Mouse (Mus musculus) liver, adult 2 months (tissue): ENCODE measurements around the gene Mrpl49.

Experiments
- CTCF ChIP-seq: fragments of 200-500 bp; IDR thresholded peaks from 2 replicates; pipeline ENCODE4 v1.5.1; 2011; ENCODE audit warnings: low read depth, low read length, control low read depth
- POLR2A ChIP-seq: fragments of 200-500 bp; IDR thresholded peaks from 2 replicates; pipeline ENCODE4 v1.6.1; 2011; ENCODE audit warnings: low read length, control low read depth; ENCODE audit not compliant: insufficient read depth; ENCODE audit errors: extremely low read depth

DNA sequence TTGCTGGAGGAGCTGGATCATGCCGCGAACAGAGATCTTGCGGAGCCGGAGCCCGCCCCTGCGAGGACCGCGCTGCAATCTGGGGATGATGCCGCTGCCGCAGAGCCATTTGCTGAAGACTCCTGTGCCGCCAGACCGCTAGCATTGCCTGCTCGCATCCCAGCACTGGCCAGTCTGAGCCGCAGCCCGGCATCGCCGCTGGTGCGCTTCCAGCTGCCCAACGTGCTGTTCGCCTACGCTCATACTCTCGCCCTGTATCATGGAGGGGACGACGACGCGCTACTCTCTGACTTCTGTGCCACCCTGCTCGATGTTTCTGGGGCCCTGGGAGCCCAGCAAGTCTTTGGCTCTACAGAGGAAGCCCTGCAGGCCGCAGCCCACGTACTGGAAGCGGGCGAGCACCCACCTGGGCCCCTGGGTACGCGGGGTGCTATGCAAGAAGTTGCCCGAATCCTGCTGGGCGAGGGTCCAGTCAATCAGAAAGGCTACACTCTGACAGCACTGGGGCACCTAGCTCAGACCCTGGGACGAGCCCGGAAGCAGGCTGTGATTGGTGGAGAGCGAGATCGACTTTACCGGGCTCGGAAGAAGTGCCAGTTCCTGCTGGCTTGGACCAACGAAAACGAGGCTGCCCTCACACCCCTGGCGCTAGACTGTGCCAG, 4.2 kb upstream of the Mrpl49 start:
- TF ChIP-seq CTCF (no peak), POLR2A (peak; percentile 52; the same call in 1 of the 2 replicates)
